8 mouse cellular contexts compared by ENCODE assay signal in genomic region chr2:84872105-84872716, GRCm38 (mm10). TPM values are rescaled to one million over a fixed set of nuclear protein-coding genes. Genes with fewer than 3 reads are reported as not detected.
DNase-seq lines count a peak whose midpoint lies in the region; ATAC-seq and TF ChIP-seq lines count a peak whose summit lies in the region.

No protein-coding gene starts in this region.

- H3K4me2 ChIP-seq in embryonic facial prominence, embryonic 13.5 days, result peak overlapping the region; percentile 97
- peak overlapping the region; percentile 73 for H3K4me2 ChIP-seq in heart, postnatal 0 days (ENCODE audit: low read depth, low read length)
- H3K4me2 ChIP-seq in kidney, postnatal 0 days (ENCODE audit: low read length), result peak overlapping the region; percentile 89
- peak overlapping the region; percentile 99 for H3K4me2 ChIP-seq in stomach, embryonic 16.5 days (ENCODE audit: low read depth, low read length)

- 0 out of 2 replicates have a peak, but pooled peaks have one; percentile 22 for ATAC-seq in embryonic facial prominence, embryonic 13.5 days (ENCODE audit: insufficient number of reproducible peaks, insufficient read depth, low FRiP score, low TSS enrichment, low read depth)
- peak; percentile 66; the same call in 1 of the 2 replicates for ATAC-seq in heart, postnatal 0 days (ENCODE audit: insufficient read depth, low read depth)
- ATAC-seq in kidney, postnatal 0 days (replicated peaks; ENCODE audit: low FRiP score, low read depth), result peak; percentile 72
- peak; percentile 48 for ATAC-seq in stomach, embryonic 16.5 days (ENCODE audit: insufficient read depth, low FRiP score)

- DNase-seq in ovary, postnatal 36 days (ENCODE audit: low spot score), result peak; percentile 61
- DNase-seq in ovary, adult 18-20 months (ENCODE audit: low spot score), result no peak
- no peak for DNase-seq in heart, postnatal 0 days (ENCODE audit: low spot score)
- peak; percentile 38 for DNase-seq in kidney, postnatal 0 days (ENCODE audit: low spot score)
- peak; percentile 40 for DNase-seq in lung, postnatal 25 days (ENCODE audit: low spot score)
- DNase-seq in frontal cortex, postnatal 14 days (ENCODE audit: low spot score in 2 of 2), result no peak

- peaks cover 12% of the 10 kb centered on the region for H3K4me1 ChIP-seq in embryonic facial prominence, embryonic 13.5 days
- H3K4me1 ChIP-seq in heart, postnatal 0 days (ENCODE audit: control insufficient read depth, insufficient read depth), result no peaks in the 10 kb centered on the region
- H3K4me1 ChIP-seq in kidney, postnatal 0 days (replicated peaks; ENCODE audit: insufficient read depth, low read length), result peaks cover 10% of the 10 kb centered on the region; the same call in 1 of the 2 replicates
- peaks cover 12% of the 10 kb centered on the region; the same call in 1 of the 2 replicates for H3K4me1 ChIP-seq in stomach, embryonic 16.5 days (ENCODE audit: control insufficient read depth, insufficient read depth, low read length)

- no peaks in the 10 kb centered on the region for H3K36me3 ChIP-seq in embryonic facial prominence, embryonic 13.5 days
- no peaks in the 10 kb centered on the region for H3K36me3 ChIP-seq in heart, postnatal 0 days (replicated peaks; ENCODE audit: control insufficient read depth, insufficient read depth, low read length)
- H3K36me3 ChIP-seq in kidney, postnatal 0 days (ENCODE audit: insufficient read depth, low read length), result no peaks in the 10 kb centered on the region
- no peaks in the 10 kb centered on the region for H3K36me3 ChIP-seq in stomach, embryonic 16.5 days (ENCODE audit: control insufficient read depth, insufficient read depth, low read length)

- H3K9me3 ChIP-seq in embryonic facial prominence, embryonic 13.5 days, result no peaks in the 10 kb centered on the region
- no peaks in the 10 kb centered on the region for H3K9me3 ChIP-seq in heart, postnatal 0 days (replicated peaks; ENCODE audit: control insufficient read depth, low read length)
- no peaks in the 10 kb centered on the region for H3K9me3 ChIP-seq in kidney, postnatal 0 days (replicated peaks; ENCODE audit: low read length)
- H3K9me3 ChIP-seq in stomach, embryonic 16.5 days (replicated peaks; ENCODE audit: control insufficient read depth, low read length), result no peaks in the 10 kb centered on the region; the same call in 1 of the 2 replicates

- H3K4me3 ChIP-seq in embryonic facial prominence, embryonic 13.5 days, result peak overlapping the region; percentile 56
- peak overlapping the region; percentile 46 for H3K4me3 ChIP-seq in heart, postnatal 0 days (ENCODE audit: low read depth, low read length)
- H3K4me3 ChIP-seq in kidney, postnatal 0 days (replicated peaks; ENCODE audit: low read depth, low read length), result peak overlapping the region; percentile 46
- H3K4me3 ChIP-seq in stomach, embryonic 16.5 days (replicated peaks; ENCODE audit: low read length), result peak overlapping the region; percentile 55

- H3K27me3 ChIP-seq in embryonic facial prominence, embryonic 13.5 days, result peaks cover 93% of the 10 kb centered on the region
- H3K27me3 ChIP-seq in heart, postnatal 0 days (ENCODE audit: control insufficient read depth, insufficient read depth, low read length), result peaks cover 91% of the 10 kb centered on the region
- H3K27me3 ChIP-seq in kidney, postnatal 0 days (ENCODE audit: insufficient read depth, low read length), result peaks cover 37% of the 10 kb centered on the region
- H3K27me3 ChIP-seq in stomach, embryonic 16.5 days (ENCODE audit: control insufficient read depth, insufficient read depth, low read length), result peaks cover 79% of the 10 kb centered on the region

- H3K27ac ChIP-seq in embryonic facial prominence, embryonic 13.5 days, result no peak overlapping the region
- no peak overlapping the region for H3K27ac ChIP-seq in heart, postnatal 0 days (ENCODE audit: low read depth)
- H3K27ac ChIP-seq in kidney, postnatal 0 days, result no peak overlapping the region
- H3K27ac ChIP-seq in stomach, embryonic 16.5 days (ENCODE audit: low read length), result no peak overlapping the region

- H3K9ac ChIP-seq in embryonic facial prominence, embryonic 13.5 days, result peak overlapping the region; percentile 66
- 0 out of 2 replicates have a peak overlapping the region, but pooled peaks have one; percentile 19 for H3K9ac ChIP-seq in heart, postnatal 0 days (replicated peaks; ENCODE audit: low read depth, low read length)
- H3K9ac ChIP-seq in kidney, postnatal 0 days (ENCODE audit: low read depth, low read length), result peak overlapping the region; percentile 48
- peak overlapping the region; percentile 56 for H3K9ac ChIP-seq in stomach, embryonic 16.5 days (ENCODE audit: low read length)

- no peak for TF ChIP-seq CTCF in heart, postnatal 0 days (IDR thresholded peaks at IDR 0.05; ENCODE audit: low read depth)
- TF ChIP-seq CTCF in kidney, postnatal 0 days (IDR thresholded peaks at IDR 0.05; ENCODE audit: low read depth), result no peak

- 1% methylated on average over 78 of the region's 78 CpGs for WGBS in embryonic facial prominence, embryonic 13.5 days
- 2% methylated on average over 77 of the region's 78 CpGs for WGBS in heart, postnatal 0 days
- under 1% methylated on average over 73 of the region's 78 CpGs for WGBS in kidney, postnatal 0 days
- WGBS in stomach, embryonic 16.5 days, result under 1% methylated on average over 76 of the region's 78 CpGs

- no peak for TF ChIP-seq EP300 in heart, postnatal 0 days (IDR thresholded peaks at IDR 0.05; ENCODE audit: low read depth)

RNA-seq across cellular contexts. Expression of gene Rtn4rl2, which starts 14.3 kb away (rescaled TPM):
- 1.0 and 1.3 TPM in 2 replicates for polyA plus RNA-seq in embryonic facial prominence, embryonic 13.5 days (2015; fragmentation: Nextera tagmentation; extraction: Ambion mirVana)
- 1.6 and 9.2 TPM in 2 replicates for total RNA-seq in heart, postnatal 0 days (2014; rRNA removed; ENCODE audit: low replicate concordance)
- 0.91 and 1.1 TPM in 2 replicates for polyA plus RNA-seq in heart, postnatal 0 days (2015; fragmentation: Nextera tagmentation; extraction: Ambion mirVana)
- 1.1 and 1.3 TPM in 2 replicates for polyA plus RNA-seq in kidney, postnatal 0 days (2015; fragmentation: Nextera tagmentation; extraction: Ambion mirVana)
- 0.37 TPM in 1 of 2 replicates, not detected in the other for polyA plus RNA-seq in stomach, embryonic 16.5 days (2015; fragmentation: Nextera tagmentation; extraction: Ambion mirVana)

RNA-seq across cellular contexts. Expression of gene Slc43a1, which starts 33.6 kb away (rescaled TPM):
- polyA plus RNA-seq in embryonic facial prominence, embryonic 13.5 days (2015; fragmentation: Nextera tagmentation; extraction: Ambion mirVana), result 16.5 and 17.0 TPM in 2 replicates
- 3.9 and 14.1 TPM in 2 replicates for total RNA-seq in heart, postnatal 0 days (2014; rRNA removed; ENCODE audit: low replicate concordance)
- 2.8 and 2.9 TPM in 2 replicates for polyA plus RNA-seq in heart, postnatal 0 days (2015; fragmentation: Nextera tagmentation; extraction: Ambion mirVana)
- 8.3 and 8.5 TPM in 2 replicates for polyA plus RNA-seq in kidney, postnatal 0 days (2015; fragmentation: Nextera tagmentation; extraction: Ambion mirVana)
- 20.8 TPM in 2 replicates for polyA plus RNA-seq in stomach, embryonic 16.5 days (2015; fragmentation: Nextera tagmentation; extraction: Ambion mirVana)

RNA-seq across cellular contexts. Expression of gene Timm10, which starts 45.4 kb away (rescaled TPM):
- 40.4 and 47.6 TPM in 2 replicates for polyA plus RNA-seq in embryonic facial prominence, embryonic 13.5 days (2015; fragmentation: Nextera tagmentation; extraction: Ambion mirVana)
- 117 and 140 TPM in 2 replicates for total RNA-seq in heart, postnatal 0 days (2014; rRNA removed; ENCODE audit: low replicate concordance)
- polyA plus RNA-seq in heart, postnatal 0 days (2015; fragmentation: Nextera tagmentation; extraction: Ambion mirVana), result 129 and 133 TPM in 2 replicates
- polyA plus RNA-seq in kidney, postnatal 0 days (2015; fragmentation: Nextera tagmentation; extraction: Ambion mirVana), result 63.6 and 71.1 TPM in 2 replicates
- polyA plus RNA-seq in stomach, embryonic 16.5 days (2015; fragmentation: Nextera tagmentation; extraction: Ambion mirVana), result 36.7 and 45.6 TPM in 2 replicates

RNA-seq across cellular contexts. Expression of gene Smtnl1, which starts 49.8 kb away (rescaled TPM):
- 0.18 TPM in 1 of 2 replicates, not detected in the other for polyA plus RNA-seq in embryonic facial prominence, embryonic 13.5 days (2015; fragmentation: Nextera tagmentation; extraction: Ambion mirVana)
- total RNA-seq in heart, postnatal 0 days (2014; rRNA removed; ENCODE audit: low replicate concordance), result not detected in 2 replicates
- polyA plus RNA-seq in heart, postnatal 0 days (2015; fragmentation: Nextera tagmentation; extraction: Ambion mirVana), result 0.07 and 0.12 TPM in 2 replicates
- polyA plus RNA-seq in kidney, postnatal 0 days (2015; fragmentation: Nextera tagmentation; extraction: Ambion mirVana), result 0.36 and 0.37 TPM in 2 replicates
- polyA plus RNA-seq in stomach, embryonic 16.5 days (2015; fragmentation: Nextera tagmentation; extraction: Ambion mirVana), result 0.42 and 1.7 TPM in 2 replicates

Comparison
In these comparisons a context has a peak if more than half of its experiments do, and no peak if none do; other contexts are left out.
1. DNase-seq: peak in ovary, postnatal 36 days (single experiment), kidney, postnatal 0 days (single experiment) and lung, postnatal 25 days (single experiment); none in ovary, adult 18-20 months (single experiment), heart, postnatal 0 days (single experiment) and frontal cortex, postnatal 14 days (0 of 2).
2. ATAC-seq: peak in every context shown above with its lines; median percentile 72 in kidney, postnatal 0 days; 66 in heart, postnatal 0 days; 48 in stomach, embryonic 16.5 days; 22 in embryonic facial prominence, embryonic 13.5 days.
3. Peak in every context shown above with its lines, with median percentiles within 50 percentile points of each other: H3K4me2 ChIP-seq, H3K4me3 ChIP-seq and H3K9ac ChIP-seq.